ENCODE assay signal across 23 mouse cellular contexts in the genomic region with DNA sequence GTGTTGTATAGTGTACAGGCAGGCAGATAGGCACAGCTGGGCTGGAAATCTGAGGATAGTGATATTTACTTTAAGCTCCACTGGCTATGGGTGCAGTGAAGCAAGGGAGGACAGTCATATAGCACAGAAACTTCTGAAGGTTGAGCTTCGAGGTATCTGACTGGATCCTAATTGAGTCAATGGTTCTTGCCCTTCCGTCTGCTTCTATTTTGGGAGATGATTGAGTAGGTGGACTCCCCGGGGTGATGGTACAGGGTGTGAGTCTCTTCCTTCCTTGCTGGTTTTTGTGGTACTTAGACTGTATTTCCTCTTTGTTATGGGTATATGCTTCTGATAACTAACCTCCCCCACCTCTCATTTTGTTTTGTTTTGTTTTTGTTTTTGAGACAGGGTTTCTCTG. TPM values are rescaled to one million over a fixed set of nuclear protein-coding genes. Genes with fewer than 3 reads are reported as not detected.
DNase-seq lines count a peak whose midpoint lies in the region; ATAC-seq and TF ChIP-seq lines count a peak whose summit lies in the region.
"Had no signal": no experiment of that assay in that cellular context is flagged by ENCODE, and none has a peak within 500 bp of the region (broad histone marks: within the 10 kb centered on the region; RNA-seq: fewer than 3 reads in every experiment).

No protein-coding gene starts in this region.

- peaks cover 21% of the 10 kb centered on the region for H3K36me3 ChIP-seq in liver, adult 2 months (ENCODE audit: control insufficient read depth, insufficient read depth, low read length)
- peaks cover 20% of the 10 kb centered on the region; the same call in 1 of the 2 replicates for H3K36me3 ChIP-seq in liver, embryonic 12.5 days

- TF ChIP-seq CTCF in liver, adult 2 months (IDR thresholded peaks at IDR 0.05; ENCODE audit: low read depth, low read length) = no peak

- H3K4me2 ChIP-seq in liver, embryonic 12.5 days = no peak overlapping the region
- H3K4me2 ChIP-seq: embryonic facial prominence, embryonic 15.5 days; heart, embryonic 12.5 days; hindbrain, embryonic 13.5 days; limb, embryonic 13.5 days; liver, embryonic 15.5 days had no signal

- no peak overlapping the region for H3K4me3 ChIP-seq in liver, adult 2 months (ENCODE audit: insufficient read depth, low read depth, low read length)
- no peak overlapping the region for H3K4me3 ChIP-seq in liver, embryonic 12.5 days
- H3K4me3 ChIP-seq: embryonic facial prominence, embryonic 15.5 days; heart, embryonic 12.5 days; hindbrain, embryonic 13.5 days; limb, embryonic 13.5 days; liver, embryonic 15.5 days had no signal

- H3K79me2 ChIP-seq in liver, adult 2 months (ENCODE audit: control insufficient read depth, insufficient read depth, low read length) = peaks cover 8% of the 10 kb centered on the region; the same call in 1 of the 2 replicates

- peaks cover 9% of the 10 kb centered on the region for H3K4me1 ChIP-seq in liver, adult 2 months (ENCODE audit: control insufficient read depth, insufficient read depth, low read length)
- H3K4me1 ChIP-seq in liver, embryonic 12.5 days = peaks cover 14% of the 10 kb centered on the region

- no peaks in the 10 kb centered on the region for H3K9me3 ChIP-seq in liver, embryonic 12.5 days (replicated peaks)
- H3K9me3 ChIP-seq: embryonic facial prominence, embryonic 15.5 days; heart, embryonic 12.5 days; hindbrain, embryonic 13.5 days; limb, embryonic 13.5 days; liver, embryonic 15.5 days had no signal

- no peak overlapping the region for H3K27ac ChIP-seq in liver, adult 2 months (replicated peaks; ENCODE audit: insufficient read depth, low read depth, low read length)
- H3K27ac ChIP-seq in liver, embryonic 12.5 days = no peak overlapping the region
- H3K27ac ChIP-seq: embryonic facial prominence, embryonic 15.5 days; hindbrain, embryonic 13.5 days; kidney, postnatal 0 days; limb, embryonic 13.5 days; liver, embryonic 15.5 days had no signal

- H3K9ac ChIP-seq in liver, adult 2 months (ENCODE audit: low read depth, low read length) = no peak overlapping the region
- no peak overlapping the region for H3K9ac ChIP-seq in liver, embryonic 12.5 days
- H3K9ac ChIP-seq: embryonic facial prominence, embryonic 15.5 days; forebrain, postnatal 0 days; heart, embryonic 12.5 days; hindbrain, embryonic 13.5 days; limb, embryonic 13.5 days; liver, embryonic 15.5 days had no signal

- no peak for TF ChIP-seq POLR2A in liver, adult 2 months (IDR thresholded peaks at IDR 0.05; ENCODE audit: extremely low read depth, insufficient read depth, low read length)

- 75% methylated on average over 3 of the region's 3 CpGs for WGBS in liver, adult 2 months
- 31% methylated on average over 3 of the region's 3 CpGs for WGBS in liver, embryonic 12.5 days (ENCODE audit: insufficient replicate concordance)

- no peak for ATAC-seq in liver, embryonic 12.5 days
- ATAC-seq: forebrain, postnatal 0 days; lung, postnatal 0 days; midbrain, embryonic 16.5 days had no signal

- DNase-seq in liver, adult 2 months (ENCODE audit: extremely low read depth, low read depth, low spot score) = peak; percentile 10
- DNase-seq in CD4-positive helper T cell, adult 2 months (ENCODE audit: low read depth, low spot score) = peak; percentile 56
- DNase-seq in induced T-regulatory cell, adult 2 months (ENCODE audit: low read depth) = peak; percentile 70
- DNase-seq in spleen, postnatal 36 days (ENCODE audit: low spot score in 2 of 2) = peak; percentile 83 to 86
- no peak for DNase-seq in right cerebral cortex, adult 18-20 months
- DNase-seq in heart, adult 18-20 months = no peak
- DNase-seq: adrenal gland, postnatal 25 days; cerebellum, adult 11-12 months; cerebellum, postnatal 25 days; forebrain, postnatal 0 days; heart, postnatal 14 days; kidney, adult 11 months; thymus, postnatal 14 days had no signal

- H3K27me3 ChIP-seq in liver, adult 2 months (ENCODE audit: control insufficient read depth, insufficient read depth, low read length) = no peaks in the 10 kb centered on the region
- H3K27me3 ChIP-seq in liver, embryonic 12.5 days (replicated peaks) = peaks cover 12% of the 10 kb centered on the region; the same call in 1 of the 2 replicates
- H3K27me3 ChIP-seq: embryonic facial prominence, embryonic 15.5 days; heart, embryonic 12.5 days; hindbrain, embryonic 13.5 days; limb, embryonic 13.5 days had no signal

RNA-seq across cellular contexts. Expression of a gene that starts 4.7 kb away (rescaled TPM):
- 6.0 and 6.9 TPM in 2 replicates for total RNA-seq in liver, adult 2 months (2014; rRNA removed)
- 6.0 and 8.3 TPM in 2 replicates for polyA plus RNA-seq in liver, adult 2 months (2012; rRNA removed)
- polyA plus RNA-seq in liver, embryonic 12.5 days (2016; fragmentation: Nextera tagmentation; extraction: Ambion mirVana) = 4.4 and 4.5 TPM in 2 replicates
- total RNA-seq in heart, adult 18-20 months (2021) = 10 to 100 TPM; 17.1 to 21.7 TPM

RNA-seq across cellular contexts. Expression of a gene that starts 40.5 kb away (rescaled TPM):
- not detected in 2 replicates for total RNA-seq in liver, adult 2 months (2014; rRNA removed)
- 0.70 and 1.4 TPM in 2 replicates for polyA plus RNA-seq in liver, adult 2 months (2012; rRNA removed)
- polyA plus RNA-seq in liver, embryonic 12.5 days (2016; fragmentation: Nextera tagmentation; extraction: Ambion mirVana) = 0.25 TPM in 1 of 2 replicates, not detected in the other
- total RNA-seq in heart, adult 18-20 months (2021) = 1 to 10 TPM in 1 of 2 experiments, under 1 TPM in 1; 0.82 to 1.2 TPM
- polyA plus RNA-seq: liver, embryonic 15.5 days had no signal

RNA-seq across cellular contexts. Expression of a gene that starts 50.1 kb away (rescaled TPM):
- total RNA-seq in liver, adult 2 months (2014; rRNA removed) = 10.3 and 27.9 TPM in 2 replicates
- 46.8 and 47.9 TPM in 2 replicates for polyA plus RNA-seq in liver, adult 2 months (2012; rRNA removed)
- polyA plus RNA-seq in liver, embryonic 12.5 days (2016; fragmentation: Nextera tagmentation; extraction: Ambion mirVana) = not detected in 2 replicates
- total RNA-seq in heart, adult 18-20 months (2021) = not detected
- total RNA-seq: adrenal gland, postnatal 25 days; heart, postnatal 14 days had no signal
- polyA plus RNA-seq: heart, embryonic 12.5 days; hindbrain, embryonic 13.5 days; limb, embryonic 13.5 days; liver, embryonic 15.5 days; lung, postnatal 0 days; midbrain, embryonic 16.5 days; neural tube, embryonic 11.5 days had no signal

Comparison
In these comparisons a context has a peak if more than half of its experiments do, and no peak if none do; other contexts are left out.
1. DNase-seq: peak in liver, adult 2 months (single experiment), CD4-positive helper T cell, adult 2 months (single experiment), induced T-regulatory cell, adult 2 months (single experiment) and spleen, postnatal 36 days (2 of 2); none in right cerebral cortex, adult 18-20 months (single experiment) and heart, adult 18-20 months (0 of 2).
2. RNA of a gene that starts 50.1 kb away (total RNA-seq): 10.3 to 27.9 TPM in liver, adult 2 months; not detected in heart, adult 18-20 months; every median in the first group is over 10 times any median in the second.